Mouse (Mus musculus): ENCODE results near the gene Tmem51.

The Tmem51 gene

GRCm38 (mm10) chr4:142080901-142081630 lies 3.0 kb downstream of the Tmem51 start:
- no peak for DNase-seq (ENCODE audit: low spot score)

GRCm38 (mm10) chr4:142080487-142080767 lies 3.7 kb downstream of the Tmem51 start:
- DNase-seq (ENCODE audit: low spot score): no peak

GRCm38 (mm10) chr4:142079629-142080486 lies 4.2 kb downstream of the Tmem51 start:
- DNase-seq (ENCODE audit: low spot score): no peak

GRCm38 (mm10) chr4:142077572-142078271 lies 6.4 kb downstream of the Tmem51 start:
- no peak for DNase-seq (ENCODE audit: low spot score)

GRCm38 (mm10) chr4:142076883-142077282 lies 7.2 kb downstream of the Tmem51 start:
- DNase-seq (ENCODE audit: low spot score): no peak

- no peak for DNase-seq (ENCODE audit: low spot score)
These were observed 8.2 kb downstream of the Tmem51 start for GRCm38 (mm10) chr4:142075931-142076330.

GRCm38 (mm10) chr4:142074060-142074732 lies 9.9 kb downstream of the Tmem51 start:
- no peak for DNase-seq (ENCODE audit: low spot score)

- no peak for DNase-seq (ENCODE audit: low spot score)
These were observed 12.7 kb downstream of the Tmem51 start for GRCm38 (mm10) chr4:142071243-142071991.

GRCm38 (mm10) chr4:142070840-142071239 lies 13.3 kb downstream of the Tmem51 start:
- no peak for DNase-seq (ENCODE audit: low spot score)

- DNase-seq (ENCODE audit: low spot score): no peak
These were observed 14.9 kb downstream of the Tmem51 start for GRCm38 (mm10) chr4:142068899-142069812.

GRCm38 (mm10) chr4:142066576-142066975 lies 17.5 kb downstream of the Tmem51 start:
- no peak for DNase-seq (ENCODE audit: low spot score)

GRCm38 (mm10) chr4:142065835-142066234 lies 18.3 kb downstream of the Tmem51 start:
- no peak for DNase-seq (ENCODE audit: low spot score)

- no peak for DNase-seq (ENCODE audit: low spot score)
These were observed 18.8 kb downstream of the Tmem51 start for GRCm38 (mm10) chr4:142065270-142065669.

GRCm38 (mm10) chr4:142064582-142065228 lies 19.4 kb downstream of the Tmem51 start:
- DNase-seq (ENCODE audit: low spot score): no peak

- DNase-seq (ENCODE audit: low spot score): no peak
These were observed 21.0 kb downstream of the Tmem51 start for GRCm38 (mm10) chr4:142063057-142063534.

GRCm38 (mm10) chr4:142061485-142062240 lies 22.4 kb downstream of the Tmem51 start:
- DNase-seq (ENCODE audit: low spot score): no peak

GRCm38 (mm10) chr4:142060455-142061378 lies 23.4 kb downstream of the Tmem51 start:
- DNase-seq (ENCODE audit: low spot score): no peak

- no peak for DNase-seq (ENCODE audit: low spot score)
These were observed 24.3 kb downstream of the Tmem51 start for GRCm38 (mm10) chr4:142059841-142060193.

Measured in retina, embryonic 14.5 days (tissue).